Mouse (Mus musculus): ENCODE results near the gene Ifi214.
"Not testable (repeated sequence)": the region's sequence is repeated elsewhere in the genome, so short reads cannot be mapped to it uniquely, and the experiment has no call there.

DNA sequence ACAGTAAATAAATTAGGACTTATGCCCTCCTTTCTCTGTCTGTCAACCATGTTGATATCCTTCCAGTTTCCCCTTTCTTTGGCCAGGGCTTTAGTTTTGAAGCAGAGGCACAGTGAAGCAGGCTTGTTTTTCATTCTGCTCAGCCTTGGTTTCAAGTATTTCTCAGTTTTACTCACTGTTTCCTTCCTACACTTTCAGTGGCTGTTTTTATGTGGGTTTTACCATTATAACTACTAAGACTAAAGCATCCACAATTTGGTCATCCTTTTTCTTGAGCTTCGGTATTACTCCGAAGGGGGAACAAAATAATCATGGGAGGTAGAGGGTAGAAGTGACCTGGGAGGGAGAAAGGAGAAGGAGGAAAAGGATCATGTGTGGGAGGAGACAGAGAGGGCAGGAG lies 25.2 kb downstream of the Ifi214 start:
- TF ChIP-seq CTCF, POLR2A (IDR thresholded peaks at IDR 0.05; ENCODE audit: extremely low read depth, insufficient read depth, low read length): not testable (repeated sequence)
